Mouse (Mus musculus) ES-Bruce4 (cell line): ENCODE measurements at regions not wholly inside any gene's neighbourhood (a gene's known extent, or its start where the extent isn't known, plus 50 kb on each side); places are given as distances from the start of the nearest gene placed in this dataset.

Experiments
- H3K27ac ChIP-seq: 2 replicates; pipeline ENCODE4 v1.5.1; 2012; ENCODE audit warnings: low read length, inconsistent platforms; ENCODE audit not compliant: insufficient read depth
- H3K27me3 ChIP-seq: 2 replicates; pipeline ENCODE4 v1.6.1; 2012; ENCODE audit warnings: mild to moderate bottlenecking, low read length, inconsistent platforms; ENCODE audit not compliant: control insufficient read depth, poor library complexity, insufficient read depth, severe bottlenecking
- H3K36me3 ChIP-seq: 2 replicates; pipeline ENCODE4 v1.6.1; 2012; ENCODE audit warnings: inconsistent platforms, mild to moderate bottlenecking, low read length, moderate library complexity; ENCODE audit not compliant: control insufficient read depth, poor library complexity, insufficient read depth, severe bottlenecking
- H3K4me1 ChIP-seq: one replicate; pipeline ENCODE4 v1.8.1; 2011; ENCODE audit warnings: low read length; ENCODE audit not compliant: control insufficient read depth, insufficient read depth
- H3K4me3 ChIP-seq: 2 replicates; pipeline ENCODE4 v1.5.1; 2011; ENCODE audit warnings: low read depth, mild to moderate bottlenecking, low read length
- H3K9ac ChIP-seq: 2 replicates; pipeline ENCODE4 v1.6.1; 2012; ENCODE audit warnings: low read depth, mild to moderate bottlenecking, inconsistent platforms; ENCODE audit not compliant: poor library complexity, severe bottlenecking
- H3K9me3 ChIP-seq: replicated peaks from 2 replicates; pipeline ENCODE4 v1.6.1; 2012; ENCODE audit warnings: mild to moderate bottlenecking, low read length, inconsistent platforms; ENCODE audit not compliant: control insufficient read depth, poor library complexity, insufficient read depth, severe bottlenecking
- CTCF ChIP-seq: IDR thresholded peaks from one replicate; pipeline ENCODE4 v1.8.1; 2011; ENCODE audit warnings: low read depth, low read length
- EP300 ChIP-seq: IDR thresholded peaks from 2 replicates; pipeline ENCODE4 v1.6.1; 2011; ENCODE audit warnings: low read depth, low read length; ENCODE audit not compliant: insufficient read depth
- POLR2A ChIP-seq: IDR thresholded peaks from one replicate; pipeline ENCODE4 v1.8.1; 2011; ENCODE audit warnings: low read length; ENCODE audit not compliant: insufficient read depth

DNA sequence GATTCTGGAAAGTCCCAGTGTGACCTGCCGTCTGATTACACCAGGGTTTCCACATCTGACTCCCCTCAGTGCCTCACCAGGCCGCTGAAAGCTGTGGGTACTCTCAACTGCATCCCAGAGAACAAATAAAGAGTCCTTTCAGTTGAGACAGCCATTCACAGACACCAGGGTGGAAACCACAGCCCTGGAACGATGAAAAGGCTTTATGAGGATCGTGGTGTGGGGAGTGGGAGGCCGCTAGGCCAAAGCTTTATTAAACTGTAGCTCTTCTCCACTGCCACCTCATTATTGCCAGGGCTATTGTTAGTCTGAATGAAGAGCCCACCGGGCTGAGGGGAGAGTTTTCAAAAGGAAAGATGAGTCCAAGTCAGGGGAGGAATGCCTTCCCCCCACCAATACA, 202.8 kb downstream of the Cd83 start:
- no peak for TF ChIP-seq POLR2A
- TF ChIP-seq EP300, result no peak
- TF ChIP-seq CTCF, result no peak
- Histone ChIP-seq H3K4me1 (no peaks in the 10 kb centered on the region), H3K9me3 (no peaks in the 10 kb centered on the region), H3K27ac (no peak overlapping the region), H3K27me3 (no peaks in the 10 kb centered on the region), H3K9ac (no peak overlapping the region), H3K36me3 (no peaks in the 10 kb centered on the region), H3K4me3 (no peak overlapping the region)

DNA sequence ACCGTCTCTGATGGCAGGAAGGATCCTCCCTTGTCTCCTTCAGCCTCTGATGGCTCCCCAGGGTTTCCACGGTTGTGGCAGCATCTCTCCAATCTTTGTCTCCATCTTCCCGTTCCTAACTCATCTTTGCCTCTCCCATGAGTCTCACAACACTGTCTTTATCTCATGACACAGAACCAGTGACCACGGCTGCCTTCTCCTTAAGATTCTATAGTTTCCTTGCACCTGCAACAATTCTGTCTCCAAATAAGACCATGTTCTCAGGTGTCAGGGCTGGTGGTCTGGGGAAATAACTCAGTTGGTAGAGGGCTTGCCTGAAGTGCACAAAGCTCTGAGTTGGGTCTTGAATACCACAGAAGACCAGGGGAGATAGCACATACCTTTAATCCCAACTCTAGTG, 203.8 kb downstream of the Cd83 start:
- no peaks in the 10 kb centered on the region for H3K36me3 ChIP-seq

DNA sequence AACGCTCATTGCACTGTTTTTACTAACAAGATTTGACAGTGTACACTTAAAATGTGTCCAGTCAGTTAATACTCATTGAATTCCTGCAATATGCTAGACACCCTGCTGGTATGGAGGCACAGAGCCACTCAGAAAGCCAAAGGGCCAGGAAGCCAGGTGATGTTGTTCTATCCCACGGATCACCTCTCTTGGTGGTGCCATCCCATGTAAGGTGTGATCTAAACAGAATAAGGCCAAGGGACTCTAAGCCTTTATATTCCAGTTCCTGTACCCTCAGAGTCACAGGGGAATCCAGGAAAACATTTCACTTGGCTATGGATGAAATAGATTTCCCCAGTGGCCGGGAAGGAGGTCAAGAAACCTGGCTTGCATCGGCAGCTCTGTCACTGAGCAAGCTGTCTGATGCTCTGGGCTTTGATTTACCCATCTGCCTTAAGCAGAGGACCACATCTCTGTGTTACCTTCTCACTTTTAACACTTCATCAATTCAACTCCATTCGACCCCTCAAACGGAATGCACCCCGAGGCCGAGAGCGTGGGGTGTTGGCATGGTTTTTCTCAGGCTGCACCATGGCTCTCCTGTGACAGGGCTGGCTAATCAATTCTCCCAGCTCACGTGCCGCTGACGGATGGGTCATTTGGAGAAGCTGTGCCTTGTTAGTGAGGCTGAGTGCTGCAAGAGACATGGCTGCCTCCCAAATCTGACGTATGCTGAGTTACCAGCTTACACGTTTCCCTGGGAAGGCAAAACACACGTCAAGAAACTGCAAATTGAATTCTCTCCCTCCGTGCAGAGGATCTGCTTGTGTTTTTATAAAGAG, 205.9 kb downstream of the Cd83 start:
- no peaks in the 10 kb centered on the region for H3K36me3 ChIP-seq
- H3K27ac ChIP-seq, result no peak overlapping the region
- H3K27me3 ChIP-seq, result no peaks in the 10 kb centered on the region
- H3K9ac ChIP-seq, result no peak overlapping the region
- H3K4me3 ChIP-seq, result no peak overlapping the region
- H3K4me1 ChIP-seq, result no peaks in the 10 kb centered on the region
- TF ChIP-seq CTCF (no peak), EP300 (no peak), POLR2A (no peak)
- no peaks in the 10 kb centered on the region for H3K9me3 ChIP-seq

More for the DNA sequence above, 203.8 kb downstream of the Cd83 start:
- no peaks in the 10 kb centered on the region for H3K27me3 ChIP-seq
- H3K9ac ChIP-seq, result no peak overlapping the region
- no peak overlapping the region for H3K4me3 ChIP-seq
- no peaks in the 10 kb centered on the region for H3K4me1 ChIP-seq
- no peaks in the 10 kb centered on the region for H3K9me3 ChIP-seq
- TF ChIP-seq POLR2A (no peak), EP300 (no peak), CTCF (no peak)
- no peak overlapping the region for H3K27ac ChIP-seq

DNA sequence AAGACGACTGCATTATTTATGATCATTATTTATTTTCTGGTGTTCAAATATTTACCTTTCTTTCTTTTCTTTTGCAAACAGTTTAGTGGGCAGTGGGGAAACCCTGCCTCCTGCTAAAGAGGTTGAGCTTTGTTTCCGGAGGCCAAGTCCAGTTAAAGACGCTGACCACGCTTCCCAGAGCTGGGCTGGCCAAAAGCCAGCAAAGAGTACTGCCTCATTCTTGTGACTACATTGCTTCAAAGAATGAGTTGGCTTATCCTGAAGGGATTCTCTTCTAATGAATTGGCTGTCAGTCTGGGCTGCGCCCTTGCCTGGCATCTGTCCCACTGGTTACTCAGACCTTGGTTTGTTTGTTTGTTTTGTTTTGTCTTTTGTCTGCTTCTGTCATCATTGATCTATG, 207.2 kb downstream of the Cd83 start:
- Histone ChIP-seq H3K9me3 (no peaks in the 10 kb centered on the region), H3K27me3 (no peaks in the 10 kb centered on the region)
- no peak for TF ChIP-seq CTCF
- no peak for TF ChIP-seq POLR2A
- no peak for TF ChIP-seq EP300

GRCm38 (mm10) chr13:43992968-43993367, 208.4 kb downstream of the Cd83 start:
- Histone ChIP-seq H3K4me3 (no peak overlapping the region), H3K27me3 (no peaks in the 10 kb centered on the region), H3K4me1 (no peaks in the 10 kb centered on the region), H3K9me3 (no peaks in the 10 kb centered on the region), H3K27ac (no peak overlapping the region), H3K9ac (no peak overlapping the region), H3K36me3 (no peaks in the 10 kb centered on the region)
- TF ChIP-seq EP300 (no peak), POLR2A (no peak), CTCF (no peak)

More for the DNA sequence above, 207.2 kb downstream of the Cd83 start:
- H3K4me1 ChIP-seq, result no peaks in the 10 kb centered on the region
- no peak overlapping the region for H3K27ac ChIP-seq
- no peak overlapping the region for H3K9ac ChIP-seq
- no peaks in the 10 kb centered on the region for H3K36me3 ChIP-seq
- no peak overlapping the region for H3K4me3 ChIP-seq

- no peak overlapping the region for H3K9ac ChIP-seq
- H3K27ac ChIP-seq, result no peak overlapping the region
- H3K4me3 ChIP-seq, result no peak overlapping the region
- no peaks in the 10 kb centered on the region for H3K9me3 ChIP-seq
- no peaks in the 10 kb centered on the region for H3K36me3 ChIP-seq
- no peak for TF ChIP-seq CTCF
- TF ChIP-seq EP300, result no peak
- TF ChIP-seq POLR2A, result no peak
- no peaks in the 10 kb centered on the region for H3K27me3 ChIP-seq
- H3K4me1 ChIP-seq, result no peaks in the 10 kb centered on the region
Observed at GRCm38 (mm10) chr13:43994361-43994760, 209.8 kb downstream of the Cd83 start.
